Mouse (Mus musculus): ENCODE measurements around the gene S100a6.

DNA sequence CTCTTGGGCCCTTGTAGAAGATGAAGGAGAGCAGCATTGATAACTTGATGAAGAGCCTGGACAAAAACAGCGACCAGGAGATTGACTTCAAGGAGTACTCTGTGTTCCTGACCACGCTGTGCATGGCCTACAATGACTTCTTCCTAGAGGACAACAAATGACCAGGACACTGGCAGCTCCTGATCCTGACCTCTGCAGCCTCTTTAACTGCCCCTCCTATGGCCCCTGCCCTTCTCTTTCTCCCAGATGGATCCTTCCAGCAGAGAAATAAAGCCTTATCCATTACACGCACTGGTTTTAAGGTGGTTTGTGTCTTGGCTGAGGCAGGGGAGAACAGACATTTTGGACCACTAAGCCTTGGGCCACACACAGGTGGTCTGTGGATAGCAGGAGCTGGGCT is 1.2 kb upstream of the S100a6 start:
- TF ChIP-seq CTCF (IDR thresholded peaks at IDR 0.05; ENCODE audit: low read depth) (no peak), EP300 (IDR thresholded peaks at IDR 0.05; ENCODE audit: low read depth) (no peak)

Measured in liver, embryonic 14.5 days (tissue).